ENCODE assay signal across 19 mouse cellular contexts in the genomic region with DNA sequence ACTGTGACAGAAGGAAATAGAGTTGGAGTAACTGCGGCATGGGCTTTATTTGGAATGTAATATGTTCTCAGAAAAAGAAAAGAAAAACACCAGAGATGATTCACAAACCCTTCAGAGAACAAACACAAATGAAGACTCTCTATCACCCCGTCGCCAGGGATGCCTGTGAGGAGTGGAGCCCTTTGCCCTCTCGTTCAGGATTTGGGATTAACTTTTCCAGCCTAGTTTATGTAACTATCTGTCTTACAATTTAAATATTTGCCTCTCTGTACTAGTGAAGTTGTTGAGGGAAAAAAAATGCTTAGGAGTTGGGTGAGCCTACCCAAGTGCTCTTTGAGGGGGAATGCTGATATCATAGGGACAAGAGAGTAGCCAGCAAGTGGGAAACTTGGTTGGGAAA.
A peak's percentile ranks its signal among the peaks of the same experiment; 100 is the strongest.
DNase-seq lines count a peak whose midpoint lies in the region; ATAC-seq and TF ChIP-seq lines count a peak whose summit lies in the region.
"Had no signal": no experiment of that assay in that cellular context is flagged by ENCODE, and none has a peak within 500 bp of the region (broad histone marks: within the 10 kb centered on the region; RNA-seq: fewer than 3 reads in every experiment).

No protein-coding gene starts in this region.

- ATAC-seq in stomach, embryonic 15.5 days (ENCODE audit: insufficient read depth, low FRiP score, low read depth) = no peak
- no peak for ATAC-seq in stomach, postnatal 0 days (ENCODE audit: low FRiP score, low TSS enrichment)

- intact Hi-C loops in heart, postnatal 25 days (cut with DNase I) = no loop called here

- no peaks in the 10 kb centered on the region for H3K36me3 ChIP-seq in kidney, adult 2 months (ENCODE audit: control insufficient read depth, insufficient read depth, low read length)
- no peaks in the 10 kb centered on the region for H3K36me3 ChIP-seq in stomach, embryonic 15.5 days
- H3K36me3 ChIP-seq in stomach, postnatal 0 days (ENCODE audit: control insufficient read depth, insufficient read depth, low read length) = no peaks in the 10 kb centered on the region
- H3K36me3 ChIP-seq: midbrain, embryonic 12.5 days had no signal

- H3K9me3 ChIP-seq in stomach, embryonic 15.5 days = no peaks in the 10 kb centered on the region
- H3K9me3 ChIP-seq in stomach, postnatal 0 days (ENCODE audit: control insufficient read depth, low read length) = no peaks in the 10 kb centered on the region
- H3K9me3 ChIP-seq: heart, embryonic 12.5 days; limb, embryonic 13.5 days had no signal

- peak; percentile 81 for DNase-seq in kidney, adult 2 months
- DNase-seq in kidney, postnatal 4 days = no peak
- DNase-seq in stomach, postnatal 0 days (ENCODE audit: low spot score) = no peak
- peak; percentile 54 to 73 for DNase-seq in kidney, postnatal 36 days
- peak; percentile 55 for DNase-seq in yolk sac, embryonic 10.5 days (ENCODE audit: low spot score)
- DNase-seq in right cerebral cortex, postnatal 10 days (ENCODE audit: low spot score in 2 of 2) = no peak
- DNase-seq in heart, postnatal 25 days (ENCODE audit: low spot score) = no peak
- DNase-seq: adrenal gland, postnatal 36 days; cerebellum, adult 18-20 months; gastrocnemius, adult 2 months; heart, postnatal 36 days; layer of hippocampus, postnatal 36 days; retina, postnatal 1 day had no signal

- peaks cover 20% of the 10 kb centered on the region for H3K4me1 ChIP-seq in kidney, adult 2 months (ENCODE audit: control insufficient read depth, insufficient read depth, low read length)
- peaks cover 6% of the 10 kb centered on the region; the same call in 1 of the 2 replicates for H3K4me1 ChIP-seq in stomach, embryonic 15.5 days
- no peaks in the 10 kb centered on the region; the same call in 1 of the 2 replicates for H3K4me1 ChIP-seq in stomach, postnatal 0 days (replicated peaks; ENCODE audit: control insufficient read depth, insufficient read depth)
- H3K4me1 ChIP-seq: forebrain, embryonic 10.5 days had no signal

- H3K4me2 ChIP-seq in stomach, embryonic 15.5 days = no peak overlapping the region
- H3K4me2 ChIP-seq in stomach, postnatal 0 days (replicated peaks; ENCODE audit: low read depth) = no peak overlapping the region
- H3K4me2 ChIP-seq: heart, embryonic 12.5 days; limb, embryonic 13.5 days; midbrain, embryonic 12.5 days had no signal

- no peak overlapping the region for H3K4me3 ChIP-seq in kidney, adult 2 months (ENCODE audit: insufficient read depth, low read depth, low read length)
- no peak overlapping the region for H3K4me3 ChIP-seq in stomach, embryonic 15.5 days (replicated peaks)
- H3K4me3 ChIP-seq in stomach, postnatal 0 days (ENCODE audit: low read depth, low read length) = no peak overlapping the region
- H3K4me3 ChIP-seq: forebrain, embryonic 10.5 days; gastrocnemius, adult 2 months; heart, embryonic 12.5 days; limb, embryonic 13.5 days; midbrain, embryonic 12.5 days had no signal

- H3K27ac ChIP-seq in kidney, adult 2 months (ENCODE audit: insufficient read depth, low read depth, low read length) = peak overlapping the region; percentile 90
- peak overlapping the region; percentile 48; the same call in 1 of the 2 replicates for H3K27ac ChIP-seq in stomach, embryonic 15.5 days
- H3K27ac ChIP-seq in stomach, postnatal 0 days (replicated peaks) = no peak overlapping the region
- H3K27ac ChIP-seq: forebrain, embryonic 10.5 days; gastrocnemius, adult 2 months; limb, embryonic 13.5 days; macrophage; midbrain, embryonic 12.5 days had no signal

- no peak for TF ChIP-seq CTCF in kidney, adult 2 months (conservative IDR thresholded peaks at IDR 0.05; ENCODE audit: insufficient read depth, insufficient read length, low read depth, low read length)
- TF ChIP-seq CTCF in stomach, postnatal 0 days (IDR thresholded peaks at IDR 0.05; ENCODE audit: low read depth) = no peak

- TF ChIP-seq POLR2A in kidney, adult 2 months (IDR thresholded peaks at IDR 0.05; ENCODE audit: low read depth, low read length) = no peak

- H3K27me3 ChIP-seq in kidney, adult 2 months (replicated peaks; ENCODE audit: control insufficient read depth, insufficient read depth, low read length) = no peaks in the 10 kb centered on the region
- H3K27me3 ChIP-seq in stomach, embryonic 15.5 days (replicated peaks) = no peaks in the 10 kb centered on the region
- H3K27me3 ChIP-seq in stomach, postnatal 0 days (ENCODE audit: control insufficient read depth, insufficient read depth, low read length) = no peaks in the 10 kb centered on the region
- H3K27me3 ChIP-seq: heart, embryonic 12.5 days; limb, embryonic 13.5 days; midbrain, embryonic 12.5 days had no signal

- TF ChIP-seq EP300 in stomach, postnatal 0 days (optimal IDR thresholded peaks at IDR 0.05) = no peak

- 46% methylated on average over 4 of the region's 4 CpGs for WGBS in kidney, adult 2 months
- WGBS in stomach, embryonic 15.5 days = 42% methylated on average over 4 of the region's 4 CpGs
- 27% methylated on average over 4 of the region's 4 CpGs for WGBS in stomach, postnatal 0 days

- no peak overlapping the region for H3K9ac ChIP-seq in stomach, embryonic 15.5 days
- no peak overlapping the region for H3K9ac ChIP-seq in stomach, postnatal 0 days (ENCODE audit: low read length)
- H3K9ac ChIP-seq: heart, embryonic 12.5 days; limb, embryonic 13.5 days; midbrain, embryonic 12.5 days had no signal

Comparison
In these comparisons a context has a peak if more than half of its experiments do, and no peak if none do; other contexts are left out.
1. DNase-seq: peak in kidney, adult 2 months (single experiment), kidney, postnatal 36 days (2 of 2) and yolk sac, embryonic 10.5 days (single experiment); none in kidney, postnatal 4 days (0 of 2), stomach, postnatal 0 days (single experiment), right cerebral cortex, postnatal 10 days (0 of 2) and heart, postnatal 25 days (single experiment).